Mouse (Mus musculus) regulatory T cell (primary cell): ENCODE data around the gene Map3k21.

ENCODE experiments used
- in situ Hi-C: fragments of 300-600 bp; cut with MboI, MseI; formaldehyde crosslinking; loops from one replicate; pipeline ENCODE4 v1.15.1; 2025; ENCODE audit warnings: high pct_unique_total_duplicates

Map3k21 gene

DNA sequence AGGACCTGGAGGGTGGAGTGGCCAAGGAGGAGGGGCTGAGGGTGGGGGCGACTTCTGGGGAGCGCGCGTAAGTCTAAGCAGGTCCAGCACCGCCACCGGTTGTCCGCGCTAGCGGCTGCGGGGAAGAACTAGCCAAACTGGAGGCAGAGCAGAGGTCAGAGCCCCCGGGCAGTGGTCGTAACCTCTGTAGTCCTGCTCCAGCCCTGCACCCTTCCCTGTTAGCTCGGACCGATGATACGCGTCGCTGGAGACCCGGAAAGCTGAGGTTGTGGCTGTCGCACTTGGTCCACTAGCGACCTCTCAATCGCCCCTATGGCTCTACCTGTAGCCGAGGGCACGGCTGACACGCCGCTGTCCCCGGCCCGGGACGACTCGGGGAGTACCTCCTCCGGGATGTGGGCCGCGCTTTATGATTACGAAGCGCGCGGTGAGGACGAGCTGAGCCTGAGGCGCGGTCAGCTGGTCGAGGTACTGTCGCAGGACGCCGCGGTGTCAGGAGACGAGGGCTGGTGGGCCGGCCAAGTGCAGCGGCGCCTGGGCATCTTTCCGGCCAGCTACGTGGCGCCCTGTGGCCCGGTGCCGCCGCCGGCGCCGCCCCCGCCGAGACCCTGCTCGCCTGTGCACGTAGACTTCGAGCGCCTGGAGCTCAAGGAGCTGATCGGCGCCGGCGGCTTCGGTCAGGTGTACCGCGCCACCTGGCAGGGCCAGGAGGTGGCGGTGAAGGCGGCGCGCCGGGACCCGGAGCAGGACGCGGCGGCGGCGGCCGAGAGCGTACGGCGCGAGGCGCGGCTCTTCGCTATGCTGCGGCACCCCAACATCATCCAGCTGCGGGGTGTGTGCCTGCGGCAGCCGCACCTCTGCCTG, at the start of gene Map3k21:
Gene Map3k21, plus strand, starts transcription at position 86 of the 864 bp plus-strand sequence.
- in situ Hi-C loops: no loop called here

DNA sequence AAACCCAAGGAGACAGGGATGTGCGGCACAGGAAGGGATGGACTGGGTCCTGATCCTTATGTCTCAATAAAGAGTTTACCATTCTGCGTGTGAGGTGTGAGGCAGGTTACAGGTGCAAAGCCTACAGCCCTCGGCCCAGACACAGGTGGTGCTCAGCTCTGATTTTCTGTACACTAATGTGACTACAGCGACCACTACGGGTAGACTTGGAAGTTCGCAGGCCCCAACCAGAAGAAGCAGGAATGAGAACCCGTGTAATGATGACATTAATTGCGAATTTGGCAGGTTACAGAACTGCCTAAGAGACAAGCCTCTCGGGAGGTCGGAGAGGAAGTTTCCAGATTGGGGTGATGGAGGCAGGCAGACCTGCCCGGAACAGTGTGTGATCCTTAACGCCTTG, 44.1 kb upstream of the Map3k21 start:
- in situ Hi-C loops: loop anchor here (5.0 to 10.0 kb wide), 3 partner anchors 289 to 684 kb away; no protein-coding TSS in a partner anchor

DNA sequence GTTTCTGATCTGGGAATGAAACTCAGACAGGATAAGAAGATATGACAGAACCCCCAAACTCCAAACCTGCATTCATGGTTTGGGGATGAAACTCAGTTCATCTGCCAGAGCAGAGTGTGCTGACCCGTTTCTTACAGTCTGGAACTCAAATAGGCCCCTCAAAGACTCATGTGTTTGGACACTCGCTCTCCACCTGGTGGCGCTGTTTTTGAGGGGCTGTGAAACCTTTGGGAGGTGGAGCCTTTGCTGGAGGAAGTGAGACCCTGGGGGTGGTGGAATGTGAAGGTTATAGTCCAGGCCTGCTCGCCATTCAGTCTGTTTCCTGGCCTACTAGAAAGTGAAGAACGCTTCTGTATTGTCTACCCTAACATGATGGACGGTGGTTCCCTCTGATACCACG, 41.7 kb upstream of the Map3k21 start:
- in situ Hi-C loops: loop anchor here (5.0 to 10.0 kb wide), 3 partner anchors 291 to 686 kb away; no protein-coding TSS in a partner anchor

DNA sequence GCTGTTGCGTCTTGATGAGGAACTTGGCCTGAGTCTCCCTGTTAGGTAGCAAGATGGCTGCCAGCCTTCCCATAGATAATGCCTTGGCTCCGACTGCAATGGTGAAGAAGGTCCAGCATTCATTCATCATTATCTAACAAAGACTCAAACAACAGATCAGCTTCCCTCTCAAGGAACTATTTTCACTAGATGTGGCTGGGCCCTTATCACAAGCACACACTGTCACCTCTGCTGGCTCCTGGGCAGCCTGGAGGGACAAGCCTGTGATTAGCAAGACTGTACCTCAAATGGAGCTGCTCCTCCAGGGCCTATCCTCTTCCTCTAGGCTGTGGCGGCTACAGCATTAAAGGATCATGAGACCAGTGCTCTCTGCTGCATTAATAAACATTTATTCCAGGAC, 40.5 kb upstream of the Map3k21 start:
- in situ Hi-C loops: loop anchor here (5.0 to 10.0 kb wide), 3 partner anchors 292 to 687 kb away; no protein-coding TSS in a partner anchor

DNA sequence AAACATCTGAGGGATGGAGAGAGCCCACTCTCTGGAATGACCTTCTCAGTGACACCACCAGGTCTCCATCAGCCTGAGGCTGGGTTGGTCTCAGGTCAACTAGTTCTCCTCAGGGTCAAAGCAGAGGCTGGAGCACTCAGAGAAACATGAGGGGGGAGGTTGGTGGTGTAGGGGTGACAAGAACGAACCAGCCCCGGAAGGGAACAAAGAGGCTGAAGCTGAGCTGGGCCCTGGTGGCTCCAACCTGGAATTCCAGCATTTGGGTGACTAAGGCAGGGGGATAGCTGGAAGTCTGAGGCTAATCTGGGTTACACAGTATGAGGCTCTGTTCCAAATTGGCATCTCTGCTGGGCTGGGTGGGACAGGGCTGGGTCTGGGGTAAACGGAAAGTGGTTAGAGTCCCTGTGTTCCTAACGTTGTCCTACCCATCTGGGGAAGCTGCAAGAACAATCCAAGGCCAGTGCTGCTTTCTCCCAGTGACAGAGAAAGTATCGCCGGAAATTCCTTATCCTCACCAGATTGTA, 40.0 kb upstream of the Map3k21 start:
- in situ Hi-C loops: no loop called here

DNA sequence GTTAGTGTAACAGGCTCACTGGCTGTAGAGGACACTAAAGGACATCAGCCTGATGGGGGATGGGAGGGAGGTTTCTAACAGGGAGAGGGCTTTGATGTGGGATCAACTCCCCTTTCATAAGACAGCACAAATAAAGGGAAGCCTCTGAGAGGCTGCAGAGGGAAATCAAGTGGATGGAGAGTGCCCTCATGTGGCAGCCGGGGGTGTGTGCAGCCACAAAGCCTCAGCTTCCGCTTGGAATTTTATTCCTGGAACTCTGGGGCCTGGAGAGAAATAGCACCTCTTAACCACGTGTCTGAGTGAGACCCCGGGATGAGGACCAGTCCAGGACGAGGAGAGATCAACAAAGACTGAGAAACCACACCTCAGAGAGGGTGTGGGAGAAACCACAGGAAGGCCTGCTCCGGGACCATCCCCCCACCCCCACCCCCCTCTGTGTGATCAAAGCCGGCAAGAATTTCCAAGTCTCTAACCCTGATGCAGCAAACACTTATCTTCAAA, 39.4 kb upstream of the Map3k21 start:
- in situ Hi-C loops: no loop called here

DNA sequence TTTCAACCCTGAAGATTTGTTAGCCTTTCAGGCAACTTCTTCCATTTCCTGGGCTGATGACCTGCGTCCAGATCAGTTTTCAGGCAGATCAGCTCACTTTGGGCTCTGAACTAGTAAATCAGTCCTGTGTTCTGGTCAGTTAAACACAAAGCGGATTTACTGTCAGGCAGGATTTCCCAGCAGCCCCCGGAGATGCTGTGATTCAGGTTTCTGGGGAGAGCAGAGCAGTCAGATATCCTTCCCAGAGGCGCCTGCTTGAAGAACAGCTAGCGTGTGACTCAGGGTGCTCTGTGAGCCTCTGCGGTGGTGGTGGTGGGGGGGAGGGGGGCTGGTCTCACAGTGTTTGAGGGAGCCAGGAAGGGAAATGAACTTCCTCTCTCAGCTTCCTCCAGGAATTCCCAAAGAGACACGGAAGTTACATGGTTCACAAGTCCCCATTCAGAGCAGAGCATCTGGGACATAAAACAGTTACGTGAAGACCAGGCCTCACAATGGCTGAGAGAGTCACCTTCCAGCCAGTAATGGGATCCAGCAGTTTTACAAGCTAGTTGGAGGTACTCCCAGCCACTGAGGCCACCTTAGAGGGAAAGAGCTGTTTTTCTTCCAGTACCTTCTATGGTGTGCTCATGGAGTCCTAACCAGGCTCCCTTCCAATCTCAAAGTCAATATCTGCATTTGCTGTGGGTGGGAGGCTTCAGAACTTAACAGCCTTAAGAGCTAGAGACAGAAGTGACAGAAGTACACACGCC, 37.6 kb upstream of the Map3k21 start:
- in situ Hi-C loops: no loop called here

DNA sequence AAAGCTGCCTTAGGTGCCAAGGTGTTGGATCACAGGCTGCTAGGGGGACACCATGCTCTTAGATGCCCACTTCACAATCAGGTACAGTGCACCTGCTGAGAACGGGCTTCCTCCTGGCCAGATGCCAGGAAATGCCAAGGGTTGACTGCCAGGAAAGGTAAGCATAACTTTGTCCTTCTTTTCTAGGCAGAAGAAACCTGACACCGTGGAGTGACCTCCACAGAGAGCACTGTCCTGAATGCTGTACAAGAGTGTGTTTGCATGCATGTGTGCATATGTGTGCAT, 37.1 kb upstream of the Map3k21 start:
- in situ Hi-C loops: no loop called here

DNA sequence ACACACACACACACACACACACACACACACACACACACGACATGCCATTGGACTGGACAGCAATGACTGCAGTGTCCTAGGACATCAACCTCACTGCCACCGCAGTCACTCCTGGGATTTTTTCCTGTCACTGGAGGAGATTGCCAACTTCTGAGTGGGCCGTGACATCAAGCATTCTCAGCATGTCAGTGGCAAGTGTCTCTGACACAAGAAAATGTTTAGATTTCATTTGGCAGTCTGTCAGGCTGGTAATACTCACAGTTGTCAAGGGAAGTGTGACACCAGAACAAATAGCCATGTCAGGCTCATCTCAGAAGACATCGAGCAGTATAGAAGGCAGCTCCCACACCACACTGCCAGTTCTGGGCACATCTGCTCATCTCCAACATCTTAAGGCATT, 29.8 kb upstream of the Map3k21 start:
- in situ Hi-C loops: no loop called here

DNA sequence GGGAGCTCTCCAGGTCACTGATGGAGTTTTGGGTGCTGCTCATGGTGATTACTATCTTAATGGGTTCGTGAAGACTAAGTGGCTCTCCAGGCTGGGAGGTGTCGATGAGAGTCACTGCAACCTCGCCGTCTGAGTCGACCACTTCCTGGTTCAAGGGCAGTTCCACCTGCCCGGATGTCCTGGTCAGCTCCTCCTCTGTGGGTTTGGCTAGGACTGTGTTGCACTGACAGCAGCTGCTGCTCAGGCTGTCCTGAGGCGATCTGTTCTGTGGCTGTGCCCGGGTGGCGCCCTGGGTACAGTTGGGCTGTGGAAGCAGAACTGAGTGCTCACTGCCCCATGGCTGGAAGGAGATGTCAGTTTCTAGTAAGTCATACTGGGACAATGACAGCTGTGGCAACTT, 22.7 kb upstream of the Map3k21 start:
- in situ Hi-C loops: no loop called here

DNA sequence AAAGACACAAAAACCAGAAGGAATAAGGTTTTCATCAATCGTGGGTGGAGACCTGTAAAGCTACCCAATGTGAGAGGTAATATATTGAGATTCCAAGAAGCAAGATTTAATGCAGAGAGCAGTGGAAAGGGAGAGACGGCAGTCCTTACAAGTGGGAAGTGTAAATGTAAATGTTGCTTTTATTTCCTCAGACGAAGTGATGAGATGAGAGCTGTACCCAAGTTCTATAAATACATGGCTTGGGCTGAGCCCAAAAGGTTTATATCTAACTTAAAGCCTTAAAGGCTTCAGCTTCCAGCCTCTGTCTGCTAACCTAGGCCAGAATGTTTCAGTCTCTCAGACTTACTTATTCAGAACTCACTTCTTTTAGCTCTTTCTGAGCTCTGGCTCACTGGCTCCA, 20.3 kb upstream of the Map3k21 start:
- in situ Hi-C loops: no loop called here

DNA sequence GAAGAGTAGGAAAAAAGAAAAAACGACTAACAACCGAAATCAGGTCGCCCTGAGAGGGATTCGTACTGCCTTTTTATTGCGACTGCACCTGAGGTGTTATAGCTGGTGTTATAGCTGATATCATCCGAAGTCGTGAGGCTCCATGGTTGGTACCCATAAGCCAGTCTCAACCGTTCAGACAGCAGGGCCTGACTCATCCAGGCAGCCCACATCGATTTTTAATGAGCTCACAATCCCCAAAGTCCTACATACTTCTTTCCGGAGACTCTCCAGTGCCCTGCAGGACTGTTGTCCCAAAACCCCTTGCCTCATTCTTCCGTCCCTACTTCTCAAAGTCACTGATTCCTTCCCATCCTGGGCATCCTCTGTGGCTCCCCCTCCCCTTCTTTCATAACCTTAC, 12.9 kb upstream of the Map3k21 start:
- in situ Hi-C loops: no loop called here

DNA sequence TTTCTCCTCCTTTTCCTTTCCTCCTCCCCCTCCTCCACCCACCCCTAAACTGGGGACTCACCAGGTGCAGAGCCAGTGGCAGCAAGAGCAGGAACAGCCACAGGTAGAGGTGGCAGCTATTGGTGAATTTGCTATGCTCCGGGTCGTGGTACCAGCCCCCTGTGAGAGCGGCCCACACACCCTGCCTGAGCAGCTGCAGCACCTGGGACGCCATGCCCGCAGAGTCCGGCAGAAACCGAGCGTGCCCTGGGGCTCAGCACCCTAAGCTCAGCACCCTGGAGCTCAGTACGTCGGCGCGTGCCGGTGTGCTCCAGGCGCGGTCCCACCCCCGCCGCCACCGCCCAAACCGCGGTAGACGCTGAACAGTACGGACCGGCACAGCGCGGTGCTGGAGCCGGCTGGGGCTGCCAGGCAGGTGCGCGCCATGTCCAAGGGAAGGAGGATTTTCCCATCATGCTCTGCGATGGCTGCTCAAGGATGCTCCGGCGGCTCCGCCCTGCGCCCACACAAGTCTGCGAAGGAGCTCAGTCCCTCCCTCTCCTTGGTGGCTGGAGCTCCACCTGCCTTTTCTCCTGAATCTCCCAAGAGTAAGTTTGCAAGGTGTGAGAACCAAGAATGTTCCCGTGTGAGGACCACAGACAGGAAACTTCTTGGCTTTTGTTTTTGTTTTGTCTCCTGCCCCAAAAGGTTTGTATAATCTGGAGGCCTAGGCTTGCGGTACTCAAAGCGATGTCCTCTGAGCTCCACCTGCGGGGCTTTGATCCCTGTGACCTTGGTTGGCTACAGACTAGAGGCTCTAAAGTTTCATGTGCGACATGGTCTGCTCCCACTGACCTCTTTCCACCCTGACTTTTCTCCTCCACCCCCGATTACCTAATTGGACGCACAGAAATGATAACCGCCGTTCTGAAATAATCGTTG, 12.1 kb upstream of the Map3k21 start, which contains the start of gene Pcnx2:
Gene Pcnx2, minus strand, starts transcription at position 450 of the 921 bp plus-strand sequence.
- in situ Hi-C loops: no loop called here

DNA sequence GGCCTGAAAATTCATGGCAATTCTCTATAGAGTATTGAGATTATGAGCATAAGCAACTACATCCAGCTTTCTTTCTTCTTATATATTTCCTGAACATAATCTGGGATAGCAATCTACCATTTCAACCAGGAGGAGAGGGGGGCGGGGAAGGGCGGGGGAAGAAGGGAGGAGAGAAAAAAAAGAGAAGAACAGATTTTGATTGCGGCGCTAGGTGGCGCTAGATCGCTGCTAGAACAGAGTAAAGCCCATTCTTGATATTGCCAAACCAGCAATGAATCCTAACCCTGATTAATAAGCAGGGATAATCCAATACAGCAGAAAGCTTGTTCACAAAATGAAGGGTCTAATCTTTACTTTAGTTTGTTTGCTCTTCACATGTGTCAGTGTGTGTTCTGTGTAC, 11.4 kb upstream of the Map3k21 start:
- in situ Hi-C loops: no loop called here

DNA sequence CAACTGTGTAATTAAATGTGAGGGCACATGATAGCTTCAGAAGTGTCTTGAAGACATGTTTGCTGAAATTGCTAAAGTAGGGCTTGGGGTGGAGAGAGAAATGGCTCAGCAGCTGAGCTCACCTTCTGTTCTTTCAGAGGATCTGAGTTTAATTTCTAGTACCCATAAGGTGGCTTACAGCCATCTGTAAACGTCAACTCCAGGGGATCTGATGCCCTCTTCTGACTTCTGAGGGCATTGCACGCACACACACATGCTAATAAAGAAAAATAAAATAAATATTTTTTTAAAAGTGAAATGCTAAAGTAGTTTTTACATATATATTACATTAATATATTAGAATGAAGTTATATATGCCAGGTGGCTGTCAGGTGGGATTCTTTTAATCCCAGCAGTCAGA, 9.1 kb upstream of the Map3k21 start:
- in situ Hi-C loops: no loop called here

DNA sequence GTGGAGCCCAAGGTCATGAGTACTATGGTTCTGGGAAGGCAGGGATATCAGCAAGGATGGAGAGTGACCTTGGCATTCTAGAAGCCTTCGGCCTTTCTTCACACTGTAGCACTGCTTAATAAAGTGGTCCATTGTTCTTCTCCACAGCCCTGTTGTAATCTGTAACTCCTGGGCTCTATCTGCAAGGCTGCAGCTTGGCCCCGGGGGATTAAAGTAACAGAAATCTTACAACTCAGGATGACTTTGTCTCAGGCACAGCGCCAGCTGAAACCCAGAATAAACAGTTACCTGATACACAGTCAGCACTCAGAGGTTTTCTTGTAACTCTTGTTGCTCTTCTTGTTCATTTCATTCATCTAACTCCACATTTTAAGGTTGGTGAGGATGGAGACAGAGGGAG, 7.7 kb upstream of the Map3k21 start:
- in situ Hi-C loops: no loop called here

DNA sequence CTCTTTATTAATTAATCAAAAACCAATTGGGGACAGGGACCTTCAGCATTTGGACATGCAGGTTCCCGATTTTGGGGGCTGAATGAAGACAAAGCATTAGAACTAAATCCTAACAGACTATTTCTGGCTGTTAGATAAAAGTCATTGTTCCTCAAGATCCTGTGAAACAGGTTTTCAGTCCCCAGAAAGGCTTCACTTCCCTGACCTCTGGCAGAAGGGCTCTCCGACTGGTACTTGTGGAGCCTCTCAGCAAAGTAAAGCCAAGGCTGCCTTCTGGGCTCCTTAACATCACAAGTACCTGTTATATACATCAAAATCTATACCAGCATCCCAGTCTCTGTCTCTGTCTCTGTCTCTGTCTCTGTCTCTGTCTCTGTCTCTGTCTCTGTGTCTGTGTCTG, 4.9 kb upstream of the Map3k21 start:
- in situ Hi-C loops: no loop called here

DNA sequence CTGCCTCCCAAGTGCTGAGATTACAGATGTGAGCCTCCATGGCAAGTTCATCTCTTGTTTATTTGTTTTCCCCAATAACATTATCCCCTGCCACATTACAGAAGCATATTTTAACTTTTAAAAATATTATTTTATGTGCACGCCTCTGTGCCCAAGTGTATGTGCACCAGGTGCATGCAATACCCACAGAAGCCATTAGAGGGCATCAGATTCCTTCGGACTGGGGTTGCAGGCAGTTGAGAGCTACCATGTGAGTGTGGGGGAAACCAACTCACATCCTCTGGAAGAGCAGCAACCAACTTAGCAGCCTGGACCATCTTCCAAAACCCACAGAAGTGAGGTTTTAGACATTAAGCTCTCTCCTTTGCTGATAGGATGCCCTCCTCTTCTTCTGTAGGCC, 2.9 kb upstream of the Map3k21 start:
- in situ Hi-C loops: no loop called here

DNA sequence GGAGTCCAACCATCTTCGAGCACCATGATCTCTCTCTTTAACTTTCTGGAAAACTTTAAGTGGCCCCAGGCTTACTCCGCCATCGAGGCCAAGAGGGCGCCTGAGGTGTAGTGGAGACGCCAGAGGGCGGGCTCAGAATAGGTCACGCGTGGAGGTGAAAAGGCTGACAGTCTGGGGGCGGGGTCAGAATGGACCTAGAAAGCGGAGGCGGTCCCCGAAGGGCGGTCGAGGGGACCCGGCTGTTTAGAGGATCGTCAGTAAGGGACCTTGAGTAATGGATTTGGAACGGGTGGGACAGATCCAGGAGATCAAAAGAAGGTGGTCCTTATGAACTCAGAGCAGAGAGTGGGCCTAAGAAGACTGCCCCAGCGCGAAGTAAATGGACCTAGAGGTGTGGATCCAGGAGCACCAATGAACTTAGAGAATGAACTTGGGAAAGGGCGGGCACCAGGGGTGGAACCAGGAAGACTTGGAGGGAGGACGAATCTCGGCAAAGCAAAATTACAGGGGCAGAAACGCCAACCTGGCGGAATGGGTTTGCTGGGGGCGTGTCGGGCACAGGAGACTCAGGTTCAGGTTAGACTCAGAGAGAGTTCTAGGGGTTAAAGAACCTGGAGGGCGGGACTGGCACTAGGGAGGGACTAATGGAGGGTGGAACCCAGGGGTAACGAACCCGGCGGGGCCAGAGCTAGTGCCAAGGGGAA, 437 bp upstream of the Map3k21 start:
- in situ Hi-C loops: no loop called here

DNA sequence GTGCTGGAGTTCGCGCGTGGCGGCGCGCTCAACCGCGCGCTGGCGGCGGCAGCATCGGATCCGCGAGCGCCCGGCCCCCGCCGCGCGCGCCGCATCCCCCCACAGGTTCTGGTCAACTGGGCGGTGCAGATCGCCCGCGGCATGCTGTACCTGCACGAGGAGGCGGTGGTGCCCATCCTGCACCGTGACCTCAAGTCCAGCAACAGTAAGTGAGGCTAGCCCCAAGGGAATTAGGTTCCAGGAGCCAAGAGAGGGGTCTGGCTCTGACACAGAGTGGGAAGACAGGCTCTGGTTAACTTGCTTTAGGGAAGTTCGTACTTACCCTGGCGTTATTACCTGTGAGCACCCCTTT, 955 bp downstream of the Map3k21 start:
- in situ Hi-C loops: no loop called here

DNA sequence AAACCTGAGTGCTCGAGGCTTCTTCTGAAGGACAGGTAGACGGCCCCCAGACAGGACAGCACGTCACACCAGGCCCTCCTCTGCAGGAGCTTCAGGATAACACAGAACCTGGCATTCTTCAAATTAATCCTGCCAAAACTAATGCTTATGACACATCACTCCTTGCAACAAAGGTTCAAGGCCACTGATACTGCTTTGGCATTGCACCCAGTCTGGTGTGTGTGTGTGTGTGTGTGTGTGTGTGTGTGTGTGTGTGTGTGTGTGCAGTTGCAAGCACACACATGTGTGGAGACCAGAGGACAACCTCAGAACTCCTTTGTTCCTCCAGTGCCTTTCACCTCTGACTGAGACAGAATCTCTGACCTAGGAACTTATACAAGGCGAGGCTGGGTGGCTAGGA, 3.0 kb downstream of the Map3k21 start:
- in situ Hi-C loops: no loop called here
